In genomic region chr8:79952857-79953256, GRCm38 (mm10) we compare ENCODE assay signal across 10 mouse cellular contexts.
A peak's percentile ranks its signal among the peaks of the same experiment; 100 is the strongest.
DNase-seq lines count a peak whose midpoint lies in the region; ATAC-seq and TF ChIP-seq lines count a peak whose summit lies in the region.
"Had no signal": no experiment of that assay in that cellular context is flagged by ENCODE, and none has a peak within 500 bp of the region (broad histone marks: within the 10 kb centered on the region; RNA-seq: fewer than 3 reads in every experiment).

No protein-coding gene starts in this region.

- TF ChIP-seq CTCF in cerebellum, adult 2 months (IDR thresholded peaks at IDR 0.05; ENCODE audit: borderline replicate concordance, insufficient read depth, low read depth, low read length) = no peak

- WGBS in limb, embryonic 11.5 days = 25% methylated on average over 3 of the region's 3 CpGs
- WGBS in limb, embryonic 10.5 days = 17% methylated on average over 3 of the region's 3 CpGs
- 18% methylated on average over 3 of the region's 3 CpGs for WGBS in cerebellum, adult 2 months

- no peaks in the 10 kb centered on the region for H3K4me1 ChIP-seq in limb, embryonic 11.5 days (ENCODE audit: control insufficient read depth, insufficient read depth, low read length)
- no peaks in the 10 kb centered on the region for H3K4me1 ChIP-seq in limb, embryonic 10.5 days
- H3K4me1 ChIP-seq in cerebellum, adult 2 months (ENCODE audit: control insufficient read depth, insufficient read depth, low read length) = no peaks in the 10 kb centered on the region

- no peak overlapping the region for H3K9ac ChIP-seq in limb, embryonic 11.5 days (ENCODE audit: low read length)
- H3K9ac ChIP-seq: forebrain, postnatal 0 days had no signal

- H3K36me3 ChIP-seq in limb, embryonic 11.5 days (ENCODE audit: control insufficient read depth, insufficient read depth, low read length) = no peaks in the 10 kb centered on the region
- no peaks in the 10 kb centered on the region for H3K36me3 ChIP-seq in limb, embryonic 10.5 days

- no peak for TF ChIP-seq POLR2A in cerebellum, adult 2 months (IDR thresholded peaks at IDR 0.05; ENCODE audit: borderline replicate concordance, insufficient read depth, low read length)

- no peaks in the 10 kb centered on the region for H3K9me3 ChIP-seq in limb, embryonic 11.5 days (ENCODE audit: control insufficient read depth, low read length)
- H3K9me3 ChIP-seq in limb, embryonic 10.5 days (replicated peaks) = no peaks in the 10 kb centered on the region

- peak; percentile 7 for DNase-seq in adrenal gland, adult 2 months
- DNase-seq in adrenal gland, postnatal 25 days = no peak
- DNase-seq in limb, embryonic 11.5 days (ENCODE audit: low spot score) = peak; percentile 47
- DNase-seq in limb, embryonic 10.5 days (ENCODE audit: low spot score) = no peak
- DNase-seq in retina, postnatal 1 day = peak; percentile 30
- DNase-seq in frontal cortex, postnatal 10 days (ENCODE audit: low spot score in 2 of 2) = no peak
- no peak for DNase-seq in cerebellum, adult 2 months
- DNase-seq: forebrain, postnatal 0 days had no signal

- no peaks in the 10 kb centered on the region for H3K27me3 ChIP-seq in limb, embryonic 11.5 days (ENCODE audit: control insufficient read depth, insufficient read depth, low read length)
- H3K27me3 ChIP-seq in limb, embryonic 10.5 days (ENCODE audit: low read depth, poor library complexity, severe bottlenecking) = no peaks in the 10 kb centered on the region
- H3K27me3 ChIP-seq in cerebellum, adult 2 months (ENCODE audit: control insufficient read depth, insufficient read depth, low read length) = no peaks in the 10 kb centered on the region

- ATAC-seq in limb, embryonic 11.5 days (ENCODE audit: insufficient number of reproducible peaks, low FRiP score, low TSS enrichment, low read depth) = no peak
- 0 out of 2 replicates have a peak, but pooled peaks have one; percentile 54 for ATAC-seq in common myeloid progenitor, adult 5-6 weeks (replicated peaks; ENCODE audit: low read depth, poor library complexity, severe bottlenecking)
- ATAC-seq: forebrain, postnatal 0 days had no signal

- H3K4me3 ChIP-seq in limb, embryonic 11.5 days (ENCODE audit: low read depth, low read length) = no peak overlapping the region
- no peak overlapping the region for H3K4me3 ChIP-seq in limb, embryonic 10.5 days
- no peak overlapping the region for H3K4me3 ChIP-seq in cerebellum, adult 2 months (replicated peaks; ENCODE audit: insufficient read depth, low read depth, low read length)

- no peak overlapping the region for H3K4me2 ChIP-seq in limb, embryonic 11.5 days (ENCODE audit: low read depth, severe bottlenecking)

- H3K27ac ChIP-seq in limb, embryonic 11.5 days (replicated peaks; ENCODE audit: low read depth, low read length) = no peak overlapping the region
- H3K27ac ChIP-seq in limb, embryonic 10.5 days = no peak overlapping the region
- H3K27ac ChIP-seq in cerebellum, adult 2 months (ENCODE audit: insufficient read depth, low read length) = no peak overlapping the region
- H3K27ac ChIP-seq: macrophage had no signal

Comparison
In these comparisons a context has a peak if more than half of its experiments do, and no peak if none do; other contexts are left out.
1. DNase-seq: peak in adrenal gland, adult 2 months (single experiment), limb, embryonic 11.5 days (single experiment) and retina, postnatal 1 day (single experiment); none in adrenal gland, postnatal 25 days (single experiment), limb, embryonic 10.5 days (single experiment), frontal cortex, postnatal 10 days (0 of 2) and cerebellum, adult 2 months (0 of 2).